Mouse (Mus musculus): ENCODE results near the gene Pi16. TPM values are rescaled to one million over a fixed set of nuclear protein-coding genes. Genes with fewer than 3 reads are reported as not detected.

Gene Pi16
- polyA plus RNA-seq, 1 experiment: 4.3 TPM

GRCm38 (mm10) chr17:29280422-29280821 lies 37.1 kb upstream of the Pi16 start:
- TF ChIP-seq POLR2A (IDR thresholded peaks at IDR 0.05; ENCODE audit: control insufficient read depth, low read depth, low read length): no peak
- no peaks in the 10 kb centered on the region; the same call in 1 of the 2 replicates for H3K4me1 ChIP-seq (ENCODE audit: control insufficient read depth, insufficient read depth, low read length)
- H3K4me3 ChIP-seq (ENCODE audit: control insufficient read depth, low read depth, low read length): no peak overlapping the region
- H3K27me3 ChIP-seq (ENCODE audit: control insufficient read depth, insufficient read depth, low read length): no peaks in the 10 kb centered on the region
- H3K27ac ChIP-seq (ENCODE audit: control insufficient read depth, insufficient read depth, low read depth, low read length): no peak overlapping the region
- H3K36me3 ChIP-seq (ENCODE audit: control insufficient read depth, insufficient read depth, low read length): no peaks in the 10 kb centered on the region

GRCm38 (mm10) chr17:29281541-29281940 lies 35.9 kb upstream of the Pi16 start:
- no peaks in the 10 kb centered on the region; the same call in 1 of the 2 replicates for H3K4me1 ChIP-seq (ENCODE audit: control insufficient read depth, insufficient read depth, low read length)
- H3K36me3 ChIP-seq (ENCODE audit: control insufficient read depth, insufficient read depth, low read length): no peaks in the 10 kb centered on the region
- no peak overlapping the region for H3K27ac ChIP-seq (ENCODE audit: control insufficient read depth, insufficient read depth, low read depth, low read length)
- H3K4me3 ChIP-seq (ENCODE audit: control insufficient read depth, low read depth, low read length): no peak overlapping the region
- no peak for TF ChIP-seq POLR2A (IDR thresholded peaks at IDR 0.05; ENCODE audit: control insufficient read depth, low read depth, low read length)
- no peak for TF ChIP-seq CTCF (IDR thresholded peaks at IDR 0.05; ENCODE audit: control insufficient read depth, insufficient read depth, insufficient replicate concordance, low read depth, low read length)
- H3K27me3 ChIP-seq (ENCODE audit: control insufficient read depth, insufficient read depth, low read length): no peaks in the 10 kb centered on the region

GRCm38 (mm10) chr17:29282216-29282952 lies 35.1 kb upstream of the Pi16 start:
- Histone ChIP-seq H3K4me3 (ENCODE audit: control insufficient read depth, low read depth, low read length) (no peak overlapping the region), H3K27me3 (ENCODE audit: control insufficient read depth, insufficient read depth, low read length) (no peaks in the 10 kb centered on the region), H3K36me3 (ENCODE audit: control insufficient read depth, insufficient read depth, low read length) (no peaks in the 10 kb centered on the region), H3K27ac (ENCODE audit: control insufficient read depth, insufficient read depth, low read depth, low read length) (no peak overlapping the region), H3K4me1 (ENCODE audit: control insufficient read depth, insufficient read depth, low read length) (no peaks in the 10 kb centered on the region)
- TF ChIP-seq POLR2A (IDR thresholded peaks at IDR 0.05; ENCODE audit: control insufficient read depth, low read depth, low read length) (no peak), CTCF (IDR thresholded peaks at IDR 0.05; ENCODE audit: control insufficient read depth, insufficient read depth, insufficient replicate concordance, low read depth, low read length) (no peak)

GRCm38 (mm10) chr17:29291793-29292192 lies 25.7 kb upstream of the Pi16 start:
- no peaks in the 10 kb centered on the region for H3K4me1 ChIP-seq (ENCODE audit: control insufficient read depth, insufficient read depth, low read length)
- no peaks in the 10 kb centered on the region for H3K27me3 ChIP-seq (ENCODE audit: control insufficient read depth, insufficient read depth, low read length)
- H3K27ac ChIP-seq (ENCODE audit: control insufficient read depth, insufficient read depth, low read depth, low read length): no peak overlapping the region
- H3K4me3 ChIP-seq (ENCODE audit: control insufficient read depth, low read depth, low read length): no peak overlapping the region
- no peak for TF ChIP-seq CTCF (IDR thresholded peaks at IDR 0.05; ENCODE audit: control insufficient read depth, insufficient read depth, insufficient replicate concordance, low read depth, low read length)
- no peak for TF ChIP-seq POLR2A (IDR thresholded peaks at IDR 0.05; ENCODE audit: control insufficient read depth, low read depth, low read length)
- H3K36me3 ChIP-seq (ENCODE audit: control insufficient read depth, insufficient read depth, low read length): no peaks in the 10 kb centered on the region

- Histone ChIP-seq H3K27ac (ENCODE audit: control insufficient read depth, insufficient read depth, low read depth, low read length) (no peak overlapping the region), H3K36me3 (ENCODE audit: control insufficient read depth, insufficient read depth, low read length) (no peaks in the 10 kb centered on the region)
Observed at GRCm38 (mm10) chr17:29292996-29293395, 24.5 kb upstream of the Pi16 start.

GRCm38 (mm10) chr17:29293807-29294605 lies 23.5 kb upstream of the Pi16 start:
- no peaks in the 10 kb centered on the region for H3K27me3 ChIP-seq (ENCODE audit: control insufficient read depth, insufficient read depth, low read length)
- no peak overlapping the region for H3K4me3 ChIP-seq (ENCODE audit: control insufficient read depth, low read depth, low read length)
- TF ChIP-seq POLR2A (IDR thresholded peaks at IDR 0.05; ENCODE audit: control insufficient read depth, low read depth, low read length): no peak
- H3K4me1 ChIP-seq (ENCODE audit: control insufficient read depth, insufficient read depth, low read length): no peaks in the 10 kb centered on the region
- H3K36me3 ChIP-seq (ENCODE audit: control insufficient read depth, insufficient read depth, low read length): 0 out of 2 replicates have a peak, but pooled peaks cover under 1% of the 10 kb centered on the region
- H3K27ac ChIP-seq (ENCODE audit: control insufficient read depth, insufficient read depth, low read depth, low read length): no peak overlapping the region

More at GRCm38 (mm10) chr17:29292996-29293395, 24.5 kb upstream of the Pi16 start:
- TF ChIP-seq POLR2A (IDR thresholded peaks at IDR 0.05; ENCODE audit: control insufficient read depth, low read depth, low read length) (no peak), CTCF (IDR thresholded peaks at IDR 0.05; ENCODE audit: control insufficient read depth, insufficient read depth, insufficient replicate concordance, low read depth, low read length) (no peak)
- Histone ChIP-seq H3K27me3 (ENCODE audit: control insufficient read depth, insufficient read depth, low read length) (no peaks in the 10 kb centered on the region), H3K4me1 (ENCODE audit: control insufficient read depth, insufficient read depth, low read length) (no peaks in the 10 kb centered on the region), H3K4me3 (ENCODE audit: control insufficient read depth, low read depth, low read length) (no peak overlapping the region)

GRCm38 (mm10) chr17:29295835-29296234 lies 21.6 kb upstream of the Pi16 start:
- TF ChIP-seq POLR2A (IDR thresholded peaks at IDR 0.05; ENCODE audit: control insufficient read depth, low read depth, low read length) (no peak), CTCF (IDR thresholded peaks at IDR 0.05; ENCODE audit: control insufficient read depth, insufficient read depth, insufficient replicate concordance, low read depth, low read length) (no peak)
- H3K36me3 ChIP-seq (ENCODE audit: control insufficient read depth, insufficient read depth, low read length): 0 out of 2 replicates have a peak, but pooled peaks cover 1% of the 10 kb centered on the region
- H3K27ac ChIP-seq (ENCODE audit: control insufficient read depth, insufficient read depth, low read depth, low read length): no peak overlapping the region
- H3K4me3 ChIP-seq (ENCODE audit: control insufficient read depth, low read depth, low read length): no peak overlapping the region
- no peaks in the 10 kb centered on the region for H3K27me3 ChIP-seq (ENCODE audit: control insufficient read depth, insufficient read depth, low read length)
- no peaks in the 10 kb centered on the region for H3K4me1 ChIP-seq (ENCODE audit: control insufficient read depth, insufficient read depth, low read length)
